Mouse (Mus musculus): ENCODE results near the gene Rab13. TPM values are rescaled to one million over a fixed set of nuclear protein-coding genes. Genes with fewer than 3 reads are reported as not detected.
A peak's percentile ranks its signal among the peaks of the same experiment; 100 is the strongest.

Gene Rab13
- polyA plus RNA-seq, 1 experiment, result 1.4 TPM

DNA sequence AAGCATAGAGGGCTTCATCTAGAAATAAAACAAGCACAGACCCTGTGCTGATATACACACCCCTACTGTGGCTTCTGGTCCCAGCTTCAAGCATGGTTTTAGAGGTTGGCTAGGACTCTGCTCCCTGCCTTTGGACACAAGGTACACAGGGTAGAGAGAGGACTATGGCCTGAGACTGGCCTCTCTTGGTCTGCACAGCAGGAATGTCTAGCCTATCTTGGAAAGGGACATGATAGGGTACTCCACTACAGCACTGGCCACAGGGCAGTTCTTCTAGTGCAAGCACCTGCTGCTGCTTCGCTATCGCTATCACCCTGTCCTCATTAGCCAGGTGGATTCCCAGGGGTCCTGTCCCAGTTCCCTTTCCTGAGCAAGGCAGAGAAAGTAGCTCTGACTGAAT lies 27.8 kb downstream of the Rab13 start:
- no peak for TF ChIP-seq CTCF (IDR thresholded peaks at IDR 0.05; ENCODE audit: borderline replicate concordance, control insufficient read depth, extremely low read depth, insufficient read depth, low read length, poor library complexity)
- TF ChIP-seq POLR2A (IDR thresholded peaks at IDR 0.05; ENCODE audit: control insufficient read depth, extremely low read depth, insufficient read depth, low read length, poor library complexity), result no peak
- 97% methylated on average over 2 of the region's 2 CpGs for WGBS
- DNase-seq, result no peak

DNA sequence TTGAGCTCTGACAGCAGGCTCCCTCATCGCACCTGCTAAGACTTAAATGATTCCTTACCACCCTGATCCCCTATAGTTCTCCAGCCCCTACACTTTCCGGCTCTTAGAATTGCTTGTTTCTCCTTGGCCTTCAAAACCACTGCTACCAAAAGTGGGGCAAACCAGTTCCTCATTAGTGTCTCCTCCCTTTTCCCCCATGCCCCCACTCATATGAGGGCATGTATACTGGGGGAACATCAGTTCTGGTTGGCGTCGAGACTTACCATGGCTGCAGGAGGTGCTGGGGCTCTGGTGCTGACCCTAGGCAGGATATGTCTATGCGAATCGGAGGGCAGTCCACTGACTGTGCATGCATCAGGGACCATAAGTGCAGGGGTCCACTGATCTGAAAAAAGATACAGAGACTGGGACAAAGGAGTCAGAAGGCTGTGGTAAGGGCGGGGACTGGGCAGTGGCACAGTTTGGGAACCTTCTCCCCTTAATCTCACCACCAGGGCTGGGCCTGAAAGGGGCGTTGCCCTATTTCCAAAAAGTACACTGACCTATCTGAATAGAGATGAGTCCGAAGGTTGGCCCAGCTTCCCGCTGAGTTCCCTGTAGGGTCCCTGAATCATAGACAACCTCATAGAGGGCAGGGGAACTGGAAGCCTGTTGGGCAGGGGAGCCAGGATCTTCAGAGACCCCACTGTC lies 28.3 kb downstream of the Rab13 start:
- no peaks in the 10 kb centered on the region for H3K27me3 ChIP-seq (ENCODE audit: control insufficient read depth, insufficient read depth, low read length)
- H3K4me1 ChIP-seq (replicated peaks; ENCODE audit: control insufficient read depth, insufficient read depth, low read length), result peaks cover 3% of the 10 kb centered on the region
- whole genome bisulfite sequencing, result 78% methylated on average over 10 of the region's 10 CpGs

More for the DNA sequence above, 27.8 kb downstream of the Rab13 start:
- no peak overlapping the region for H3K4me3 ChIP-seq (ENCODE audit: control insufficient read depth, insufficient read depth, low read length)
- H3K36me3 ChIP-seq (ENCODE audit: control insufficient read depth, insufficient read depth, low read length), result no peaks in the 10 kb centered on the region
- H3K27me3 ChIP-seq (ENCODE audit: control insufficient read depth, insufficient read depth, low read length), result no peaks in the 10 kb centered on the region
- H3K27ac ChIP-seq (ENCODE audit: control insufficient read depth, insufficient read depth, low read length), result no peak overlapping the region
- H3K4me1 ChIP-seq (replicated peaks; ENCODE audit: control insufficient read depth, insufficient read depth, low read length), result no peaks in the 10 kb centered on the region

DNA sequence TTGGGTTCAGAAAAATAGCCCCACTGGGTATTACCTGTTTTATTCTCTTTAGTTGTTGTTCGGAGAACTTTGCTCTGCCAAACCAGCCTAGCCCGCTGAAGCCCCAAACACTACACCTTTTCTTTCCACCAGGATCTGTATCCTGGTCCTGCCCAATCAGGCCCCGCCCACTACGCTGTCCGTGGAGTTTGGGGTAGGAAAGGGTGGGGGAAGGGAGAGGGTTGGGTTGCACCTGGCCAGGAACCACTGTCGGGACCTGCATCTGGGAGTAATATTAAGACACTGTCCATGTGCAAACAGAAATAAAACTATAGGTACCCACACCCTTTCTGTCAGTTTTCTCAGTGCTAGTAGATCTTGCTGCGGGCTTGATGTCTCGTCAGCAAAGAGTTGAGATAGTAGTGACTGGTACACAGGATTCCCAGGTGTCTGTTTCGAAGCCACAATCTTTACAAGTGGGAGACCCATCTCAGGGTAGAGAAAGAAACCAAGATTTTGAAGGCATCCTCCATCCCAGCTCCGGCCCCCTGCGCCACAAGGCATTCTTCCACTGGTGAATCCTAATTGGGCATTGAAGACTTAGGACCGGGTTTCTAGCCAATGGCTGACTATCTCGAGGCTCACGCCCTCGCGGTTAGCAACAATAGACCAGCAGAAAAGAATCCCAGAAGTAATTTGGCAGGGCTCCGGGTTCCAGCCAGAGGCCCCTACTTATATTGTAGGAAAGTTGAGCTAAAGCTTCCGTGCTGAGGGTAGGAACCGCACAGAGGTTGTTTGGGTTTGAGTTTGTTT lies 29.7 kb downstream of the Rab13 start, which contains the start of gene Creb3l4:
TSS of gene Creb3l4 (minus strand) at position 529 of the 792 bp plus-strand sequence.
- Histone ChIP-seq H3K4me1 (replicated peaks; ENCODE audit: control insufficient read depth, insufficient read depth, low read length) (peaks cover 7% of the 10 kb centered on the region), H3K4me3 (ENCODE audit: control insufficient read depth, insufficient read depth, low read length) (no peak within 1 kb of the TSS), H3K36me3 (ENCODE audit: control insufficient read depth, insufficient read depth, low read length) (no peaks in the 10 kb centered on the region), H3K27ac (ENCODE audit: control insufficient read depth, insufficient read depth, low read length) (no peak within 1 kb of the TSS), H3K27me3 (ENCODE audit: control insufficient read depth, insufficient read depth, low read length) (no peaks in the 10 kb centered on the region)
- WGBS, result 90% methylated on average over 19 of the region's 19 CpGs
- TF ChIP-seq POLR2A (IDR thresholded peaks at IDR 0.05; ENCODE audit: control insufficient read depth, extremely low read depth, insufficient read depth, low read length, poor library complexity) (no peak), CTCF (IDR thresholded peaks at IDR 0.05; ENCODE audit: borderline replicate concordance, control insufficient read depth, extremely low read depth, insufficient read depth, low read length, poor library complexity) (no peak)
- DNase-seq, result no peak

More for the DNA sequence above, 28.3 kb downstream of the Rab13 start:
- TF ChIP-seq POLR2A (IDR thresholded peaks at IDR 0.05; ENCODE audit: control insufficient read depth, extremely low read depth, insufficient read depth, low read length, poor library complexity), result no peak
- no peak for TF ChIP-seq CTCF (IDR thresholded peaks at IDR 0.05; ENCODE audit: borderline replicate concordance, control insufficient read depth, extremely low read depth, insufficient read depth, low read length, poor library complexity)
- no peaks in the 10 kb centered on the region for H3K36me3 ChIP-seq (ENCODE audit: control insufficient read depth, insufficient read depth, low read length)
- H3K4me3 ChIP-seq (ENCODE audit: control insufficient read depth, insufficient read depth, low read length), result no peak overlapping the region
- no peak for DNase-seq
- H3K27ac ChIP-seq (ENCODE audit: control insufficient read depth, insufficient read depth, low read length), result no peak overlapping the region

DNA sequence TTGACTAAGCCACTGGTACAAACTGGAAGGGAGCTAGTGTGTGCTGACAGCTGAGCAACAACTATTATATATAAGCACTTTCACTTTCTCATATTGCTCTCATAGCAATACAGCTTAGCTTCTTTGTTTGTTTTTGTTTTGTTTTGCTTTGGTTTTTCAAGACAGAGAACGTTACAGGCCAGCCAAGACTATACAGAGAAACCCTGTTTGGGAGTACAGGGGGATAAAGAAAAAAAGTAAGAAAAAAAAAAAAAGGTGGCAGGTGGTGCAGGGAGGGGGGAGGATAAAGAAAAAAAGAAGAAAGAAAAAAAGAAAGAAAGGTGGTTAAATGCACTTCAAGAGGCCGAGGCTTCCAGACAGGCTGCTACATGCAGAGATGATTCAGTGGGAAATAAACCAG lies 31.9 kb downstream of the Rab13 start:
- no peak for TF ChIP-seq CTCF (IDR thresholded peaks at IDR 0.05; ENCODE audit: borderline replicate concordance, control insufficient read depth, extremely low read depth, insufficient read depth, low read length, poor library complexity)
- no peak for TF ChIP-seq POLR2A (IDR thresholded peaks at IDR 0.05; ENCODE audit: control insufficient read depth, extremely low read depth, insufficient read depth, low read length, poor library complexity)
- Histone ChIP-seq H3K4me3 (ENCODE audit: control insufficient read depth, insufficient read depth, low read length) (no peak overlapping the region), H3K4me1 (replicated peaks; ENCODE audit: control insufficient read depth, insufficient read depth, low read length) (peaks cover 12% of the 10 kb centered on the region), H3K27me3 (ENCODE audit: control insufficient read depth, insufficient read depth, low read length) (no peaks in the 10 kb centered on the region), H3K27ac (ENCODE audit: control insufficient read depth, insufficient read depth, low read length) (no peak overlapping the region; the same call in 1 of the 2 replicates), H3K36me3 (ENCODE audit: control insufficient read depth, insufficient read depth, low read length) (no peaks in the 10 kb centered on the region)
- 6% methylated on average over 2 of the region's 2 CpGs for WGBS
- DNase-seq, result no peak

DNA sequence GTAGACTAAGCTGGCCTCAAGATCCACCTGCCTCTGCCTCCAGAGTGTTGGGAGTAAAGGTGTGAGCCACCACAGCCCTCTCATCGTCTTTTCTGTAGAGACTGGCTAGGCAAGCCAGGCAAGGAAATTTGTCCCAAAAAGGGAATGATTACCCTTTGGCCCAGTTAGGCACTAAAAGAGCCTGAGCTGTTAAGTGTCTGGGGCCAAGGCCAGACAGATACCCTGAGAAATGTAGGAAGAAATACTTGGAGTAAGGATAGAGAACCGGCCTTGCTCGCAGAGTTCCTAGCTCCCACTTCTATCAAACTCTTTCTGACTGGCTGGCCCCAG lies 34.1 kb downstream of the Rab13 start:
- Histone ChIP-seq H3K4me3 (ENCODE audit: control insufficient read depth, insufficient read depth, low read length) (peak overlapping the region; percentile 34), H3K36me3 (ENCODE audit: control insufficient read depth, insufficient read depth, low read length) (no peaks in the 10 kb centered on the region), H3K4me1 (replicated peaks; ENCODE audit: control insufficient read depth, insufficient read depth, low read length) (peaks cover 12% of the 10 kb centered on the region), H3K27ac (ENCODE audit: control insufficient read depth, insufficient read depth, low read length) (peak overlapping the region; percentile 22; the same call in 1 of the 2 replicates), H3K27me3 (ENCODE audit: control insufficient read depth, insufficient read depth, low read length) (no peaks in the 10 kb centered on the region)
- 10% methylated on average over 3 of the region's 3 CpGs for WGBS
- TF ChIP-seq POLR2A (IDR thresholded peaks at IDR 0.05; ENCODE audit: control insufficient read depth, extremely low read depth, insufficient read depth, low read length, poor library complexity) (no peak), CTCF (IDR thresholded peaks at IDR 0.05; ENCODE audit: borderline replicate concordance, control insufficient read depth, extremely low read depth, insufficient read depth, low read length, poor library complexity) (no peak)
- DNase-seq, result no peak

DNA sequence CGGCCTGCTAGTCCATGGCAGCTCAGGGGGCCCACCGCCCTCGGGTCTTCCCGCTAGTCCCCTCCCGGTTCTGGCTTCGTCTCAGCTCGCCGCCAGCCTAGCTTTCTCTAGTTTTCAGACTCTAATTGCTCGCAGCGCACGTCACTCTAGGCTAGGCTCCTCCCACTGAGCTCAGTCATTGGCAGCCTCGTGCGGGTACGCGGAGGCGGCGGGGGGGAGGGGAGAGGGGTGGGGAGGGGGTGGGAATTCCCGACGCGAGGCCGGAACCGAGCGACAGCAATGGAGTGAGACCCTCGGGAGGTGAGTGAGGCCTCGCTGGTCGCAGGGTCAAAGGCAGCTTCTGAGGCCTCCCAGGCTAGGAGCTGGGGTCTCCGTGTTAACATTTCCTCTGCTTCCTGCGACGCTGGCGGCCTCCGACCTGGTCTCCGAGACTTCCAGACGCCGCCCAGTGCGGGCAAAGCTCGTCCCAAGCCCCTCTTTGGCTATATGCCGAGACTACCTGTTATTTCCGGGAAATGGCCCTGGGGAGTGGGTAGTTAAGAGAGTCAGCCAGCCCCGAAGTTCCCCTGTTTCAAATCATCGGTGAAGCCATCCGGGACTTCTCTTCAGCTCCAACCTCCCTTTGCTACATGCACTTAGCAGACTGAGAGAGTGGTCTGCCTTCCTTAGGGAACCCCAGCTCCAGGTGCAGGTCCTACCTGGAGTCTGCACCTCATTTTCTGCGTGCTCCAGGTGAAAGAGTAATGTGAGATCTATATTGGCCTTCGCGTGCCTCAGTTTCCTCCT lies 34.7 kb downstream of the Rab13 start, which contains the start of gene Slc39a1:
TSS of gene Slc39a1 (plus strand) at position 213 of the 786 bp plus-strand sequence.
- TF ChIP-seq POLR2A (IDR thresholded peaks at IDR 0.05; ENCODE audit: control insufficient read depth, extremely low read depth, insufficient read depth, low read length, poor library complexity), result peak; percentile 84
- TF ChIP-seq CTCF (IDR thresholded peaks at IDR 0.05; ENCODE audit: borderline replicate concordance, control insufficient read depth, extremely low read depth, insufficient read depth, low read length, poor library complexity), result no peak; the same call in 1 of the 2 replicates
- DNase-seq, result peak; percentile 93
- Histone ChIP-seq H3K27me3 (ENCODE audit: control insufficient read depth, insufficient read depth, low read length) (no peaks in the 10 kb centered on the region), H3K36me3 (ENCODE audit: control insufficient read depth, insufficient read depth, low read length) (no peaks in the 10 kb centered on the region), H3K27ac (ENCODE audit: control insufficient read depth, insufficient read depth, low read length) (peak within 1 kb of the TSS; percentile 47), H3K4me3 (ENCODE audit: control insufficient read depth, insufficient read depth, low read length) (peak within 1 kb of the TSS; percentile 81), H3K4me1 (replicated peaks; ENCODE audit: control insufficient read depth, insufficient read depth, low read length) (peaks cover 12% of the 10 kb centered on the region)
- under 1% methylated on average over 44 of the region's 44 CpGs for WGBS
